Mouse (Mus musculus) liver, embryonic 14.5 days (tissue): Measurements from ENCODE around the gene Rbpjl. TPM values are rescaled to one million over a fixed set of nuclear protein-coding genes. Genes with fewer than 3 reads are reported as not detected.

ENCODE experiments used
- ATAC-seq: fragments of 200-750 bp; cut with Nextera tagmentation; 2 replicates; pipeline ENCODE4 v1.8.0; 2017; ENCODE audit warnings: moderate number of reproducible peaks, mild to moderate bottlenecking, moderate library complexity; ENCODE audit not compliant: insufficient read depth
- DNase-seq, 3 experiments: peaks; one replicate each; pipeline ENCODE4 v3.0.0-alpha.2; 2012 to 2013; ENCODE audit warnings: low read depth in 3 of 3, low spot score in 3 of 3
- H3K27ac ChIP-seq: fragments of 300-500 bp; sonication (generic); 2 replicates; pipeline ENCODE4 v1.5.1; 2014; ENCODE audit warnings: moderate library complexity, mild to moderate bottlenecking, control low read depth, inconsistent platforms
- H3K27me3 ChIP-seq: fragments of 300-500 bp; sonication (generic); 2 replicates; pipeline ENCODE4 v1.6.1; 2014; ENCODE audit warnings: mild to moderate bottlenecking, low read length, moderate library complexity; ENCODE audit not compliant: control insufficient read depth, insufficient read depth
- H3K36me3 ChIP-seq: fragments of 300-500 bp; sonication (generic); replicated peaks from 2 replicates; pipeline ENCODE4 v1.6.1; 2014; ENCODE audit warnings: low read depth; ENCODE audit not compliant: control insufficient read depth, insufficient read depth
- H3K4me1 ChIP-seq, 2 experiments: fragments of 200-500 bp in 1 of 2; fragments of 300-500 bp in 1 of 2; sonication (generic) in 1 of 2; replicated peaks; 2 replicates each; pipeline ENCODE4 v1.6.1; 2012 to 2014; ENCODE audit warnings: antibody characterized with exemption in 1 of 2, inconsistent platforms in 1 of 2, low read length in 1 of 2; ENCODE audit not compliant: control insufficient read depth in 2 of 2, insufficient read depth in 2 of 2
- H3K4me2 ChIP-seq: fragments of 300-500 bp; sonication (generic); 2 replicates; pipeline ENCODE4 v1.6.1; 2014; ENCODE audit warnings: low read depth, mild to moderate bottlenecking, control low read depth, moderate library complexity
- H3K4me3 ChIP-seq, 2 experiments: fragments of 200-500 bp in 1 of 2; fragments of 300-500 bp in 1 of 2; sonication (generic) in 1 of 2; 2 replicates each; pipeline ENCODE4 v1.5.1; 2012 to 2014; ENCODE audit warnings: low read depth in 2 of 2, low read length in 2 of 2, mild to moderate bottlenecking in 2 of 2, control low read depth in 1 of 2, inconsistent platforms in 1 of 2, moderate library complexity in 1 of 2; ENCODE audit not compliant: insufficient read depth in 1 of 2
- H3K9ac ChIP-seq: fragments of 300-500 bp; sonication (generic); replicated peaks from 2 replicates; pipeline ENCODE4 v1.6.1; 2014; ENCODE audit warnings: mild to moderate bottlenecking, control low read depth, moderate library complexity
- H3K9me3 ChIP-seq: fragments of 300-500 bp; sonication (generic); 2 replicates; pipeline ENCODE4 v1.6.1; 2016; ENCODE audit warnings: low read length, mixed read lengths; ENCODE audit not compliant: control insufficient read depth
- CTCF ChIP-seq: IDR thresholded peaks from 2 replicates; pipeline ENCODE4 v1.5.1; 2016; ENCODE audit warnings: antibody characterized with exemption, low read depth, control low read depth
- EP300 ChIP-seq: IDR thresholded peaks from 2 replicates; pipeline ENCODE4 v1.6.1; 2016; ENCODE audit warnings: antibody characterized with exemption, low read depth
- WGBS: fragments of 180-500 bp; shearing (Covaris S2); extraction: QIAGEN DNeasy Blood & Tissue Kit; methylation state at CpG from one replicate; pipeline ENCODE4 v1.1.7; 2014; ENCODE audit not compliant: insufficient replicate concordance; 5-methylcytosine and 5-hydroxymethylcytosine counted together
- polyA plus RNA-seq, 2 experiments: library from polyadenylated mRNA; depleted of rRNA in 1 of 2; stranded (reverse) in 1 of 2; unstranded in 1 of 2; fragments of >200 nt; fragmentation: Nextera tagmentation in 1 of 2; extraction: Ambion mirVana in 1 of 2; gene quantifications; 2 replicates each; pipeline versions ENCODE4 v1.2.1 to v1.2.3; 2012 to 2014

The Rbpjl gene
- polyA plus RNA-seq, 2 experiments, result 0.05 to 0.06 TPM

- Histone ChIP-seq H3K4me1 (peaks cover 0 to 8% of the 10 kb centered on the region in 2 experiments; a peak in 1 of 4 replicates), H3K9me3 (no peaks in the 10 kb centered on the region), H3K4me3 (no peak overlapping the region), H3K36me3 (no peaks in the 10 kb centered on the region), H3K27ac (no peak overlapping the region), H3K9ac (no peak overlapping the region), H3K4me2 (no peak overlapping the region), H3K27me3 (no peaks in the 10 kb centered on the region)
- 51% methylated on average over 7 of the region's 7 CpGs for WGBS
- ATAC-seq (no peak), DNase-seq (no peak)
- TF ChIP-seq CTCF (no peak), EP300 (no peak)
Measured at GRCm38 (mm10) chr2:164453887-164454500, 51.1 kb downstream of the Rbpjl start.

- Histone ChIP-seq H3K36me3 (no peaks in the 10 kb centered on the region), H3K27ac (no peak overlapping the region), H3K9ac (no peak overlapping the region), H3K4me3 (no peak overlapping the region), H3K27me3 (no peaks in the 10 kb centered on the region), H3K4me2 (no peak overlapping the region; the same call in 1 of the 2 replicates), H3K4me1 (peaks cover 0 to 8% of the 10 kb centered on the region in 2 experiments; a peak in 1 of 4 replicates), H3K9me3 (no peaks in the 10 kb centered on the region)
- WGBS, result 49% methylated on average over 10 of the region's 10 CpGs
- ATAC-seq (no peak), DNase-seq (no peak)
- TF ChIP-seq CTCF (no peak), EP300 (no peak)
Measured at GRCm38 (mm10) chr2:164454846-164455245, 51.9 kb downstream of the Rbpjl start.

GRCm38 (mm10) chr2:164455421-164456190 is 52.7 kb downstream of the Rbpjl start:
- peaks cover 0 to 8% of the 10 kb centered on the region in 2 experiments; a peak in 1 of 4 replicates for H3K4me1 ChIP-seq
- H3K36me3 ChIP-seq, result no peaks in the 10 kb centered on the region
- TF ChIP-seq EP300 (no peak), CTCF (no peak)
- no peaks in the 10 kb centered on the region for H3K9me3 ChIP-seq
- H3K9ac ChIP-seq, result no peak overlapping the region
- WGBS, result 43% methylated on average over 6 of the region's 6 CpGs
- no peak overlapping the region for H3K4me2 ChIP-seq
- DNase-seq (no peak), ATAC-seq (no peak)
- no peaks in the 10 kb centered on the region for H3K27me3 ChIP-seq
- no peak overlapping the region for H3K4me3 ChIP-seq
- no peak overlapping the region for H3K27ac ChIP-seq

- DNase-seq, result no peak
- Histone ChIP-seq H3K4me3 (no peak overlapping the region), H3K36me3 (no peaks in the 10 kb centered on the region), H3K9ac (no peak overlapping the region), H3K9me3 (no peaks in the 10 kb centered on the region), H3K27me3 (no peaks in the 10 kb centered on the region), H3K4me1 (peaks cover 0 to 8% of the 10 kb centered on the region in 2 experiments; a peak in 1 of 4 replicates), H3K4me2 (no peak overlapping the region), H3K27ac (no peak overlapping the region)
- 53% methylated on average over 1 of the region's 1 CpGs for WGBS
- no peak for ATAC-seq
- TF ChIP-seq EP300, result no peak
Measured at GRCm38 (mm10) chr2:164456413-164456812, 53.5 kb downstream of the Rbpjl start.

GRCm38 (mm10) chr2:164456864-164457300 is 53.9 kb downstream of the Rbpjl start, which contains the start of gene Sys1:
TSS of gene Sys1 (plus strand) at chr2:164456964.
- no peaks in the 10 kb centered on the region for H3K36me3 ChIP-seq
- ATAC-seq (no peak), DNase-seq (no peak)
- peaks cover 0 to 11% of the 10 kb centered on the region in 2 experiments; a peak in 2 of 4 replicates for H3K4me1 ChIP-seq
- H3K27ac ChIP-seq, result no peak within 1 kb of the TSS
- H3K4me2 ChIP-seq, result 0 out of 2 replicates have a peak within 1 kb of the TSS, but pooled peaks have one; percentile 13
- no peaks in the 10 kb centered on the region for H3K9me3 ChIP-seq
- TF ChIP-seq CTCF (no peak), EP300 (no peak)
- 10% methylated on average over 7 of the region's 7 CpGs for WGBS
- H3K4me3 ChIP-seq, result no peak within 1 kb of the TSS
- H3K27me3 ChIP-seq, result no peaks in the 10 kb centered on the region
- no peak within 1 kb of the TSS for H3K9ac ChIP-seq
